Mouse (Mus musculus) heart, adult 2 months (tissue): ENCODE measurements around the gene Rhox4f.
"Not testable (repeated sequence)": the region's sequence is repeated elsewhere in the genome, so short reads cannot be mapped to it uniquely, and the experiment has no call there.

ENCODE experiments used
- EP300 ChIP-seq: fragments of 200-500 bp; IDR thresholded peaks from 2 replicates; pipeline ENCODE4 v1.6.1; 2011; ENCODE audit warnings: low read depth, low read length, control low read depth; ENCODE audit not compliant: insufficient read depth
- POLR2A ChIP-seq: fragments of 200-500 bp; IDR thresholded peaks from 2 replicates; pipeline ENCODE4 v1.6.1; 2011; ENCODE audit warnings: mild to moderate bottlenecking, low read depth, low read length, control low read depth; ENCODE audit not compliant: insufficient read depth

GRCm38 (mm10) chrX:37607604-37608003, at the start of gene Rhox4f:
- not testable (repeated sequence) for TF ChIP-seq EP300, POLR2A
